8 mouse cellular contexts compared by ENCODE assay signal in the genomic region with DNA sequence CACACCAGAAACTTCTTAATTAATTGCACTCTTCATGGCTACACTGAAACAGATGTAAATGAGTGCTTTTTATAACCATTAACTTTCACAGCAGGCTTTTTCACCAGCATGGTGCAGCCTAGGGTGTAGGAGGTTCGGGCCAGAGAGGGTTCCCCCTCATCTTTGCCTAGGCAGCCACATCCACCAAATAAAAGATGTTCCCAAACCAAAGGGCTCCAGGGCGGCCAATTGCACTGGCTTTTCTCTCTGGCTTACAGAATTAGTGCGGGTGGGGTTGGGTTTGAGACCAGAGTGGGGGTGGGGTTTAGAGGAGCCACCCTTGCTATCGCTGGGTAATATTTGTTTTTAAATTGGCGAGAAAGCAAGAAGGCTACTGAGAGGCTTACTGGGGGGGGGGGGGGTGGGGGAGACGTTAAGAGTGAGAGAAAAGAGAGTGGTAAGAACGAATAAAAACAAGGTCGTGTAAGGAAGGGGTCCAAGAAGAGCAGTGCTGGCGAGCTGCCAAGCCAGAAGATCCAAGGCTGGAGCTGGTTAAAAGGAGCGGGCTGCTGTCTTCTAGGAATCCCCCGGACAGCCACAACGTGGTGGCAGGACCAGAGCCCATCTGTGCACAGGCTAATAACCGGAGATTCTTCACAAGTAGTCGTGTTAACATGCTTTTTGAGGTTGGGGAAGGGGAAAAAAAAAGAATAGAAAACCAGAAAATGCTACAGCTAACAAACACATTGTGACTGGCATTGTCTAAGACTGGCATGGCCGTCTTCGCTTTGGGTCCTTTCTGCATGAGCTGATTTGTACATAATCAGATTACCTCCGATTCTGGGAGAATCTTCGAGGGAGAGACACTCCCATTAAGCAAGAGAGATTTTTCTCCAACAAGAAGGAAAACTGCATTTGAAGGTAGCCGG.
DNase-seq lines count a peak whose midpoint lies in the region; ATAC-seq and TF ChIP-seq lines count a peak whose summit lies in the region.

No protein-coding gene starts in this region.

- H3K9me3 ChIP-seq in neural tube, embryonic 11.5 days (ENCODE audit: control insufficient read depth, low read length) = no peaks in the 10 kb centered on the region
- no peaks in the 10 kb centered on the region for H3K9me3 ChIP-seq in intestine, postnatal 0 days (ENCODE audit: control insufficient read depth)
- H3K9me3 ChIP-seq in stomach, embryonic 15.5 days = no peaks in the 10 kb centered on the region

- no peaks in the 10 kb centered on the region for H3K36me3 ChIP-seq in neural tube, embryonic 11.5 days (ENCODE audit: control insufficient read depth, insufficient read depth, low read length)
- no peaks in the 10 kb centered on the region for H3K36me3 ChIP-seq in intestine, postnatal 0 days (ENCODE audit: control insufficient read depth, insufficient read depth)
- H3K36me3 ChIP-seq in stomach, embryonic 15.5 days = no peaks in the 10 kb centered on the region

- ATAC-seq in neural tube, embryonic 11.5 days (ENCODE audit: insufficient read depth, low FRiP score, low TSS enrichment) = peak; percentile 45; the same call in 1 of the 2 replicates
- ATAC-seq in intestine, postnatal 0 days = no peak
- ATAC-seq in stomach, embryonic 15.5 days (ENCODE audit: insufficient read depth, low FRiP score, low read depth) = peak; percentile 56; the same call in 1 of the 2 replicates

- 0 out of 2 replicates have a peak overlapping the region, but pooled peaks have one; percentile 4 for H3K9ac ChIP-seq in neural tube, embryonic 11.5 days (ENCODE audit: low read length)
- no peak overlapping the region for H3K9ac ChIP-seq in intestine, postnatal 0 days (ENCODE audit: low read depth, low read length)
- H3K9ac ChIP-seq in stomach, embryonic 15.5 days = no peak overlapping the region

- DNase-seq in cerebellum, postnatal 14 days = peak; percentile 53 to 59
- no peak for DNase-seq in cerebellum, adult 9-10 months
- DNase-seq in neural tube, embryonic 11.5 days (ENCODE audit: low spot score) = peak; percentile 51
- DNase-seq in neural tube, embryonic 10.5 days (ENCODE audit: extremely low spot score, low spot score) = no peak
- no peak for DNase-seq in c-Kit-positive CD71-positive TER-119-positive erythroid progenitor cells, embryonic 14.5 days (ENCODE audit: low spot score)
- DNase-seq in layer of hippocampus, adult 9-10 months (ENCODE audit: low spot score) = no peak

- 28% methylated on average over 19 of the region's 19 CpGs for WGBS in neural tube, embryonic 11.5 days
- 27% methylated on average over 19 of the region's 19 CpGs for WGBS in intestine, postnatal 0 days
- 23% methylated on average over 18 of the region's 19 CpGs for WGBS in stomach, embryonic 15.5 days

- no peak overlapping the region for H3K4me3 ChIP-seq in neural tube, embryonic 11.5 days (ENCODE audit: low read depth, low read length)
- no peak overlapping the region for H3K4me3 ChIP-seq in intestine, postnatal 0 days (ENCODE audit: low read depth, low read length)
- no peak overlapping the region for H3K4me3 ChIP-seq in stomach, embryonic 15.5 days (replicated peaks)

- H3K4me2 ChIP-seq in neural tube, embryonic 11.5 days (ENCODE audit: low read depth) = peak overlapping the region; percentile 23; the same call in 1 of the 2 replicates
- H3K4me2 ChIP-seq in intestine, postnatal 0 days (replicated peaks; ENCODE audit: low read depth) = 0 out of 2 replicates have a peak overlapping the region, but pooled peaks have one; percentile 14
- H3K4me2 ChIP-seq in stomach, embryonic 15.5 days = peak overlapping the region; percentile 13; the same call in 1 of the 2 replicates

- TF ChIP-seq CTCF in intestine, postnatal 0 days (IDR thresholded peaks at IDR 0.05; ENCODE audit: low read depth) = no peak

- H3K27me3 ChIP-seq in neural tube, embryonic 11.5 days (ENCODE audit: control insufficient read depth, insufficient read depth, low read length) = no peaks in the 10 kb centered on the region
- no peaks in the 10 kb centered on the region for H3K27me3 ChIP-seq in intestine, postnatal 0 days (replicated peaks; ENCODE audit: control insufficient read depth, insufficient read depth, low read length)
- no peaks in the 10 kb centered on the region for H3K27me3 ChIP-seq in stomach, embryonic 15.5 days (replicated peaks)

- no peaks in the 10 kb centered on the region; the same call in 1 of the 2 replicates for H3K4me1 ChIP-seq in neural tube, embryonic 11.5 days (ENCODE audit: control insufficient read depth, insufficient read depth, low read length)
- H3K4me1 ChIP-seq in intestine, postnatal 0 days (replicated peaks; ENCODE audit: control insufficient read depth, insufficient read depth, low read length) = no peaks in the 10 kb centered on the region
- H3K4me1 ChIP-seq in stomach, embryonic 15.5 days = 0 out of 2 replicates have a peak, but pooled peaks cover 7% of the 10 kb centered on the region

- no peak overlapping the region for H3K27ac ChIP-seq in neural tube, embryonic 11.5 days (ENCODE audit: low read depth, low read length)
- H3K27ac ChIP-seq in intestine, postnatal 0 days (ENCODE audit: low read depth, low read length) = no peak overlapping the region
- H3K27ac ChIP-seq in stomach, embryonic 15.5 days = no peak overlapping the region

Comparison
In these comparisons a context has a peak if more than half of its experiments do, and no peak if none do; other contexts are left out.
1. DNase-seq: peak in cerebellum, postnatal 14 days (2 of 2) and neural tube, embryonic 11.5 days (single experiment); none in cerebellum, adult 9-10 months (single experiment), neural tube, embryonic 10.5 days (single experiment), c-Kit-positive CD71-positive TER-119-positive erythroid progenitor cells, embryonic 14.5 days (single experiment) and layer of hippocampus, adult 9-10 months (single experiment).
2. Peak in every context shown above with its lines, with median percentiles within 50 percentile points of each other: H3K4me2 ChIP-seq.